Mouse (Mus musculus) stomach, embryonic 15.5 days (tissue): ENCODE measurements around the gene Gm7168. TPM values are rescaled to one million over a fixed set of nuclear protein-coding genes. Genes with fewer than 3 reads are reported as not detected.
"Not testable (repeated sequence)": the region's sequence is repeated elsewhere in the genome, so short reads cannot be mapped to it uniquely, and the experiment has no call there.

ENCODE experiments used
- ATAC-seq: fragments of 200-750 bp; cut with Nextera tagmentation; 2 replicates; pipeline ENCODE4 v1.8.0; 2017; ENCODE audit warnings: low read depth, moderate number of reproducible peaks, moderate TSS enrichment; ENCODE audit not compliant: insufficient read depth, low FRiP score
- H3K27ac ChIP-seq: fragments of 300-500 bp; sonication (generic); 2 replicates; pipeline ENCODE4 v1.5.1; 2015; ENCODE audit warnings: mild to moderate bottlenecking, inconsistent platforms
- H3K27me3 ChIP-seq: fragments of 300-500 bp; sonication (generic); replicated peaks from 2 replicates; pipeline ENCODE4 v1.6.1; 2015; ENCODE audit warnings: inconsistent platforms
- H3K36me3 ChIP-seq: fragments of 300-500 bp; sonication (generic); 2 replicates; pipeline ENCODE4 v1.6.1; 2015; ENCODE audit warnings: inconsistent platforms
- H3K4me1 ChIP-seq: fragments of 300-500 bp; sonication (generic); 2 replicates; pipeline ENCODE4 v1.6.1; 2015; ENCODE audit warnings: inconsistent platforms
- H3K4me2 ChIP-seq: fragments of 300-500 bp; sonication (generic); 2 replicates; pipeline ENCODE4 v1.6.1; 2015; ENCODE audit warnings: mild to moderate bottlenecking, inconsistent platforms
- H3K4me3 ChIP-seq: fragments of 300-500 bp; sonication (generic); replicated peaks from 2 replicates; pipeline ENCODE4 v1.5.1; 2015; ENCODE audit warnings: inconsistent platforms
- H3K9ac ChIP-seq: fragments of 300-500 bp; sonication (generic); 2 replicates; pipeline ENCODE4 v1.6.1; 2015; ENCODE audit warnings: inconsistent platforms
- H3K9me3 ChIP-seq: fragments of 300-500 bp; sonication (generic); 2 replicates; pipeline ENCODE4 v1.6.1; 2016; ENCODE audit warnings: inconsistent platforms
- WGBS: fragments of 180-500 bp; shearing (Covaris S2); methylation state at CpG from one replicate; pipeline ENCODE4 v1.1.7; 2015; 5-methylcytosine and 5-hydroxymethylcytosine counted together
- polyA plus RNA-seq: library from polyadenylated mRNA; unstranded; fragments of >200 nt; fragmentation: Nextera tagmentation; extraction: Ambion mirVana; gene quantifications from 2 replicates; pipeline ENCODE4 v1.2.1, GENCODE M21; 2015

The Gm7168 gene
- not detected in 2 replicates for polyA plus RNA-seq

- H3K36me3 ChIP-seq, H3K9ac ChIP-seq, H3K4me2 ChIP-seq, H3K9me3 ChIP-seq, H3K27ac ChIP-seq, ATAC-seq, H3K4me3 ChIP-seq, H3K4me1 ChIP-seq, H3K27me3 ChIP-seq: not testable (repeated sequence)
- WGBS: 89% methylated on average over 1 of the region's 2 CpGs
These were observed at the start of gene Gm7168 for GRCm38 (mm10) chr17:13948073-13948472. TSS of gene Gm7168 (plus strand) at chr17:13948373.

GRCm38 (mm10) chr17:13898838-13899237 lies 49.3 kb upstream of the Gm7168 start:
- no peak overlapping the region for H3K4me3 ChIP-seq
- peaks cover 9% of the 10 kb centered on the region; the same call in 1 of the 2 replicates for H3K36me3 ChIP-seq
- no peak overlapping the region for H3K9ac ChIP-seq
- no peak overlapping the region for H3K27ac ChIP-seq
- ATAC-seq: no peak
- H3K27me3 ChIP-seq: no peaks in the 10 kb centered on the region
- H3K4me1 ChIP-seq: no peaks in the 10 kb centered on the region
- 80% methylated on average over 17 of the region's 17 CpGs for WGBS
- no peak overlapping the region for H3K4me2 ChIP-seq
- no peaks in the 10 kb centered on the region for H3K9me3 ChIP-seq

GRCm38 (mm10) chr17:13899241-13899640 lies 48.9 kb upstream of the Gm7168 start:
- WGBS: 90% methylated on average over 7 of the region's 7 CpGs
- no peaks in the 10 kb centered on the region for H3K27me3 ChIP-seq
- no peaks in the 10 kb centered on the region for H3K9me3 ChIP-seq
- no peak overlapping the region for H3K4me2 ChIP-seq
- no peak overlapping the region for H3K4me3 ChIP-seq
- peaks cover 13% of the 10 kb centered on the region; the same call in 1 of the 2 replicates for H3K36me3 ChIP-seq
- no peaks in the 10 kb centered on the region for H3K4me1 ChIP-seq
- no peak overlapping the region for H3K9ac ChIP-seq
- no peak overlapping the region for H3K27ac ChIP-seq
- no peak for ATAC-seq

GRCm38 (mm10) chr17:13903793-13904192 lies 44.4 kb upstream of the Gm7168 start:
- H3K27me3 ChIP-seq: no peaks in the 10 kb centered on the region
- no peak overlapping the region for H3K27ac ChIP-seq
- ATAC-seq: no peak
- H3K9me3 ChIP-seq: no peaks in the 10 kb centered on the region
- H3K4me1 ChIP-seq: no peaks in the 10 kb centered on the region
- 0 out of 2 replicates have a peak, but pooled peaks cover 13% of the 10 kb centered on the region for H3K36me3 ChIP-seq
- no peak overlapping the region for H3K4me2 ChIP-seq
- H3K9ac ChIP-seq: no peak overlapping the region
- WGBS: 87% methylated on average over 8 of the region's 8 CpGs
- H3K4me3 ChIP-seq: no peak overlapping the region

GRCm38 (mm10) chr17:13907082-13907481 lies 41.1 kb upstream of the Gm7168 start:
- ATAC-seq: no peak
- Histone ChIP-seq H3K9ac (no peak overlapping the region), H3K9me3 (no peaks in the 10 kb centered on the region), H3K4me2 (no peak overlapping the region), H3K4me1 (no peaks in the 10 kb centered on the region), H3K27me3 (no peaks in the 10 kb centered on the region), H3K4me3 (no peak overlapping the region), H3K27ac (no peak overlapping the region), H3K36me3 (0 out of 2 replicates have a peak, but pooled peaks cover 9% of the 10 kb centered on the region)
- 83% methylated on average over 5 of the region's 5 CpGs for WGBS

GRCm38 (mm10) chr17:13907681-13908080 lies 40.5 kb upstream of the Gm7168 start:
- H3K27me3 ChIP-seq: no peaks in the 10 kb centered on the region
- WGBS: 77% methylated on average over 1 of the region's 1 CpGs
- no peak for ATAC-seq
- H3K4me2 ChIP-seq: no peak overlapping the region
- no peaks in the 10 kb centered on the region for H3K4me1 ChIP-seq
- H3K9me3 ChIP-seq: no peaks in the 10 kb centered on the region
- H3K9ac ChIP-seq: no peak overlapping the region
- no peak overlapping the region for H3K27ac ChIP-seq
- H3K4me3 ChIP-seq: no peak overlapping the region
- 0 out of 2 replicates have a peak, but pooled peaks cover 9% of the 10 kb centered on the region for H3K36me3 ChIP-seq

GRCm38 (mm10) chr17:13913951-13914350 lies 34.2 kb upstream of the Gm7168 start:
- Histone ChIP-seq H3K27ac (0 out of 2 replicates have a peak overlapping the region, but pooled peaks have one; percentile 1), H3K9ac (no peak overlapping the region), H3K36me3 (no peaks in the 10 kb centered on the region), H3K4me1 (no peaks in the 10 kb centered on the region), H3K27me3 (no peaks in the 10 kb centered on the region), H3K4me3 (no peak overlapping the region), H3K9me3 (no peaks in the 10 kb centered on the region), H3K4me2 (no peak overlapping the region)
- WGBS: 33% methylated on average over 4 of the region's 4 CpGs
- ATAC-seq: no peak

- Histone ChIP-seq H3K9ac (no peak overlapping the region), H3K4me3 (no peak overlapping the region), H3K27ac (no peak overlapping the region), H3K4me1 (no peaks in the 10 kb centered on the region), H3K36me3 (no peaks in the 10 kb centered on the region), H3K9me3 (no peaks in the 10 kb centered on the region), H3K27me3 (no peaks in the 10 kb centered on the region), H3K4me2 (no peak overlapping the region)
- WGBS: 42% methylated on average over 4 of the region's 4 CpGs
- ATAC-seq: peak; percentile 22
These were observed 33.6 kb upstream of the Gm7168 start for GRCm38 (mm10) chr17:13914531-13914930.

- no peak overlapping the region for H3K4me3 ChIP-seq
- no peaks in the 10 kb centered on the region for H3K36me3 ChIP-seq
- no peak overlapping the region for H3K4me2 ChIP-seq
- no peak for ATAC-seq
- H3K4me1 ChIP-seq: no peaks in the 10 kb centered on the region
- H3K27me3 ChIP-seq: no peaks in the 10 kb centered on the region
- H3K9me3 ChIP-seq: no peaks in the 10 kb centered on the region
- no peak overlapping the region for H3K9ac ChIP-seq
- 53% methylated on average over 2 of the region's 2 CpGs for WGBS
- H3K27ac ChIP-seq: no peak overlapping the region
These were observed 27.4 kb upstream of the Gm7168 start for GRCm38 (mm10) chr17:13920771-13921170.

GRCm38 (mm10) chr17:13923418-13923817 lies 24.8 kb upstream of the Gm7168 start:
- no peaks in the 10 kb centered on the region for H3K27me3 ChIP-seq
- no peaks in the 10 kb centered on the region for H3K9me3 ChIP-seq
- H3K4me2 ChIP-seq: no peak overlapping the region
- H3K27ac ChIP-seq: no peak overlapping the region
- H3K4me1 ChIP-seq: no peaks in the 10 kb centered on the region
- no peak overlapping the region for H3K4me3 ChIP-seq
- H3K9ac ChIP-seq: no peak overlapping the region
- no peaks in the 10 kb centered on the region for H3K36me3 ChIP-seq
- ATAC-seq: no peak
- WGBS: 53% methylated on average over 2 of the region's 2 CpGs

- 83% methylated on average over 2 of the region's 2 CpGs for WGBS
- H3K27ac ChIP-seq: no peak overlapping the region
These were observed 23.6 kb upstream of the Gm7168 start for GRCm38 (mm10) chr17:13924588-13924987.

GRCm38 (mm10) chr17:13925931-13926330 lies 22.2 kb upstream of the Gm7168 start:
- Histone ChIP-seq H3K4me1 (no peaks in the 10 kb centered on the region), H3K27ac (no peak overlapping the region), H3K9ac (no peak overlapping the region), H3K27me3 (no peaks in the 10 kb centered on the region), H3K4me3 (no peak overlapping the region), H3K4me2 (no peak overlapping the region), H3K36me3 (no peaks in the 10 kb centered on the region), H3K9me3 (no peaks in the 10 kb centered on the region)
- 61% methylated on average over 3 of the region's 3 CpGs for WGBS
- no peak for ATAC-seq

More at GRCm38 (mm10) chr17:13924588-13924987, 23.6 kb upstream of the Gm7168 start:
- no peak for ATAC-seq
- Histone ChIP-seq H3K27me3 (no peaks in the 10 kb centered on the region), H3K4me1 (no peaks in the 10 kb centered on the region), H3K4me2 (no peak overlapping the region), H3K36me3 (no peaks in the 10 kb centered on the region), H3K9ac (no peak overlapping the region), H3K9me3 (no peaks in the 10 kb centered on the region), H3K4me3 (no peak overlapping the region)

GRCm38 (mm10) chr17:13930421-13930820 lies 17.8 kb upstream of the Gm7168 start:
- Histone ChIP-seq H3K36me3 (no peaks in the 10 kb centered on the region), H3K9me3 (no peaks in the 10 kb centered on the region), H3K27me3 (no peaks in the 10 kb centered on the region), H3K27ac (no peak overlapping the region), H3K4me2 (no peak overlapping the region), H3K4me1 (no peaks in the 10 kb centered on the region), H3K4me3 (no peak overlapping the region), H3K9ac (no peak overlapping the region)
- 82% methylated on average over 9 of the region's 9 CpGs for WGBS
- ATAC-seq: no peak
